Comparison of ENCODE assay signal across 9 mouse cellular contexts in the genomic region with DNA sequence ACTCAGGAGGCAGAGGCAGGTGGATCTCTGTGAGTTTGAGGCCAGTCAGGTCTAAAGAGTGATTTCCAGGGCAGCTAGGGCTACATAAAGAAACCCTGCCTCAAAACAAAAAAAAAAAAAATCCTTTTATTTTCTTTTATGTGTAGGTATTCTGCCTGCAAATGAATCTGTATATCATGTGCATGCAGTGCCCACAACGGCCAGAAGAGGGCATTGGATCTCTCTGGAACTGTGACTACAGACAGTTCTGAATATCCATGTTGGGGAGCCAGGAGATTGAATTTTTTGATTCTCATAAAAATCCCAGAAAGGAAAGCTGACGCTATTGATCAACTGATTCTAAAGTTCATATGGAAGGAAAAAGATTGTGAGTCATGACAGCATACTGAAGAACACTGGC.
DNase-seq lines count a peak whose midpoint lies in the region; ATAC-seq and TF ChIP-seq lines count a peak whose summit lies in the region.
"Had no signal": no experiment of that assay in that cellular context is flagged by ENCODE, and none has a peak within 500 bp of the region (broad histone marks: within the 10 kb centered on the region; RNA-seq: fewer than 3 reads in every experiment).

No protein-coding gene starts in this region.

- no peak for ATAC-seq in liver, embryonic 11.5 days (replicated peaks; ENCODE audit: low FRiP score)
- no peak for ATAC-seq in lung, postnatal 0 days

- H3K4me3 ChIP-seq in liver, adult 2 months (ENCODE audit: insufficient read depth, low read depth, low read length) = no peak overlapping the region
- H3K4me3 ChIP-seq in liver, embryonic 11.5 days (ENCODE audit: low read depth, low read length) = no peak overlapping the region
- no peak overlapping the region for H3K4me3 ChIP-seq in lung, postnatal 0 days (ENCODE audit: low read depth, low read length)

- H3K27ac ChIP-seq in liver, adult 2 months (replicated peaks; ENCODE audit: insufficient read depth, low read depth, low read length) = no peak overlapping the region
- H3K27ac ChIP-seq in liver, embryonic 11.5 days (ENCODE audit: low read depth, low read length) = no peak overlapping the region
- H3K27ac ChIP-seq in lung, postnatal 0 days (ENCODE audit: low read length) = no peak overlapping the region
- H3K27ac ChIP-seq: macrophage had no signal

- H3K4me2 ChIP-seq in liver, embryonic 11.5 days = no peak overlapping the region
- H3K4me2 ChIP-seq in lung, postnatal 0 days (replicated peaks; ENCODE audit: low read depth, low read length) = no peak overlapping the region

- TF ChIP-seq CTCF in liver, adult 2 months (IDR thresholded peaks at IDR 0.05; ENCODE audit: low read depth, low read length) = peak; percentile 52; the same call in 1 of the 2 replicates
- TF ChIP-seq CTCF in lung, postnatal 0 days (IDR thresholded peaks at IDR 0.05) = peak; percentile 69

- no peaks in the 10 kb centered on the region for H3K79me2 ChIP-seq in liver, adult 2 months (ENCODE audit: control insufficient read depth, insufficient read depth, low read length)

- no peak for TF ChIP-seq EP300 in lung, postnatal 0 days (IDR thresholded peaks at IDR 0.05)

- H3K27me3 ChIP-seq in liver, adult 2 months (ENCODE audit: control insufficient read depth, insufficient read depth, low read length) = no peaks in the 10 kb centered on the region
- no peaks in the 10 kb centered on the region for H3K27me3 ChIP-seq in liver, embryonic 11.5 days (replicated peaks; ENCODE audit: control insufficient read depth, insufficient read depth, low read length)
- H3K27me3 ChIP-seq in lung, postnatal 0 days (replicated peaks; ENCODE audit: insufficient read depth, low read length) = no peaks in the 10 kb centered on the region

- no peaks in the 10 kb centered on the region for H3K36me3 ChIP-seq in liver, adult 2 months (ENCODE audit: control insufficient read depth, insufficient read depth, low read length)
- H3K36me3 ChIP-seq in liver, embryonic 11.5 days (ENCODE audit: control insufficient read depth, insufficient read depth, low read length) = no peaks in the 10 kb centered on the region
- no peaks in the 10 kb centered on the region for H3K36me3 ChIP-seq in lung, postnatal 0 days (ENCODE audit: insufficient read depth, low read length)

- no peak for TF ChIP-seq POLR2A in liver, adult 2 months (IDR thresholded peaks at IDR 0.05; ENCODE audit: extremely low read depth, insufficient read depth, low read length)

- peaks cover 5% of the 10 kb centered on the region; the same call in 1 of the 2 replicates for H3K4me1 ChIP-seq in liver, adult 2 months (ENCODE audit: control insufficient read depth, insufficient read depth, low read length)
- no peaks in the 10 kb centered on the region for H3K4me1 ChIP-seq in liver, embryonic 11.5 days (replicated peaks; ENCODE audit: control insufficient read depth, insufficient read depth, low read length)
- no peaks in the 10 kb centered on the region for H3K4me1 ChIP-seq in lung, postnatal 0 days (ENCODE audit: insufficient read depth, low read depth, low read length)

- H3K9me3 ChIP-seq in liver, embryonic 11.5 days (ENCODE audit: control insufficient read depth, low read length) = no peaks in the 10 kb centered on the region
- H3K9me3 ChIP-seq in lung, postnatal 0 days (ENCODE audit: low read length) = no peaks in the 10 kb centered on the region

- no peak overlapping the region for H3K9ac ChIP-seq in liver, adult 2 months (ENCODE audit: low read depth, low read length)
- no peak overlapping the region for H3K9ac ChIP-seq in liver, embryonic 11.5 days (ENCODE audit: low read depth, low read length)
- H3K9ac ChIP-seq in lung, postnatal 0 days (replicated peaks; ENCODE audit: low read depth) = no peak overlapping the region

- 42% methylated on average over 2 of the region's 2 CpGs for WGBS in liver, adult 2 months
- WGBS in liver, embryonic 11.5 days = 24% methylated on average over 2 of the region's 2 CpGs
- 37% methylated on average over 2 of the region's 2 CpGs for WGBS in lung, postnatal 0 days

- peak; percentile 28 to 66 for DNase-seq in cerebellum, postnatal 25 days
- no peak for DNase-seq in cerebellum, adult 9-10 months
- DNase-seq in liver, adult 2 months (ENCODE audit: extremely low read depth, low read depth, low spot score) = peak; percentile 30
- no peak for DNase-seq in liver, embryonic 11.5 days (ENCODE audit: low spot score)
- DNase-seq in ZHBTc4 (ENCODE audit: low read depth, low spot score) (peak; percentile 55), MN1 (ENCODE audit: low spot score) (no peak)
- DNase-seq in kidney, adult 9 months = peak; percentile 46
- peak; percentile 13 for DNase-seq in lung, postnatal 0 days (ENCODE audit: low spot score)

Comparison
In these comparisons a context has a peak if more than half of its experiments do, and no peak if none do; other contexts are left out.
1. DNase-seq: peak in cerebellum, postnatal 25 days (2 of 2), liver, adult 2 months (single experiment), ZHBTc4 (single experiment), kidney, adult 9 months (single experiment) and lung, postnatal 0 days (single experiment); none in cerebellum, adult 9-10 months (single experiment), liver, embryonic 11.5 days (single experiment) and MN1 (single experiment).